Mouse (Mus musculus) cerebellum, postnatal 36 days (tissue): ENCODE results near the gene Cdc14b.

Experiments
- DNase-seq, 2 experiments: peaks; one replicate each; pipeline ENCODE4 v3.0.0; 2021 to 2022; ENCODE audit warnings: mixed read lengths in 2 of 2

Cdc14b gene

DNA sequence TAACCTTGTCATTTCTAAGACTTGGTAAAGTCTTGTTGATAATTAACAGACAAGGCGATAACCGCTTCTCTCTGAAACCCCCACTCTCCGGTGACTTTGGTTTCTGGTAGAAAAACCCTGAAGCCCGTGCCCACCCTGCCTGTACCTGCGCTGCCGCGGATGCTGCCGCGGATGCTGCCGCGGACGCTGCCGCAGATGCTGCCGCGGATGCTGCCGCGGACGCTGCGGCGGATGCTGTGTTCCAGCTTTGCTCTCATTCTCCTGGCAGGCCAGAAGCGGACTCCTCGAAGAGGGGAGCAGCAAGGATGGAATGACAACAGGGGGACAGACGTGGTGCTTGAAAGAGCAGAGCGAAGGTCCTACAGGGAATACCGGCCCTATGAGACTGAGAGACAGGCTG lies 105.3 kb downstream of the Cdc14b start:
- DNase-seq, result no peak

- peak in 1 of 2 experiments; percentile 14 for DNase-seq
Observed at GRCm38 (mm10) chr13:64163147-64163715, 111.9 kb downstream of the Cdc14b start.

GRCm38 (mm10) chr13:64162626-64163025 lies 112.5 kb downstream of the Cdc14b start:
- peak in 1 of 2 experiments; percentile 13 for DNase-seq

DNA sequence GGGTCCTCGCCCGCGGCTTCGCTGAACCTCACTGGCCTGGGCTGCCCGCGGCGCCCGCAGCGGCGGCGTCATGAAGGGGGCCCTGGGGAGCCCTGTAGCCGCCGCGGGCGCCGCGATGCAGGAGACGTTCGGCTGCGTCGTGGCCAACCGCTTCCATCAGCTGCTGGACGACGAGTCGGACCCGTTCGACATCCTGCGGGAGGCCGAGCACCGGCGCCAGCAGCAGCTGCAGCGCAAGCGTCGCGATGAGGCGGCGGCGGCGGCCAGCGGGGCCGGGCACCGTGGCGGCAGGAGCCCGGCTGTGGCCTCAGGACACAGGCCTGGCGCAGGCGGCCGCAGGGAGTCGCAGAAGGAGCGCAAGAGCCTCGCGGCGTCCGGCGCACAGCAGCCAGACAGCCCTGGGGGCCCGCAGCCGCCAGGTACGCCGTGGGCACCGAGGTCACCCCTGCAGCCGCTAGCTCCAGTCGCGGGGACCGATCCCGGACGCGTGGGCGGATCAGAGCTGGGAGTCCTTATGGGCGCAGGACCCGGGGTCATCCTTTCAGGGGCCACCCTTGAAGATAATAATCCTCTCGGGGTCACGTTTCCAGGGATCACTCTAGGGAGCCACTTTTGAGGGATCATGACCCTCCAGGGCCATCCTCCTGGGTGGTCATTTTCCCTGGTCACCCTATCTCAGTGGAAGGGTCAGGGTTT lies 113.0 kb downstream of the Cdc14b start:
- DNase-seq, result peak in 1 of 2 experiments; percentile 41

GRCm38 (mm10) chr13:64161548-64161915 lies 113.6 kb downstream of the Cdc14b start, which contains the start of gene Habp4:
Gene Habp4, plus strand, starts transcription at chr13:64161824.
- peak; percentile 97 for DNase-seq

- DNase-seq, result no peak
Observed at GRCm38 (mm10) chr13:64156966-64157365, 118.1 kb downstream of the Cdc14b start.

DNA sequence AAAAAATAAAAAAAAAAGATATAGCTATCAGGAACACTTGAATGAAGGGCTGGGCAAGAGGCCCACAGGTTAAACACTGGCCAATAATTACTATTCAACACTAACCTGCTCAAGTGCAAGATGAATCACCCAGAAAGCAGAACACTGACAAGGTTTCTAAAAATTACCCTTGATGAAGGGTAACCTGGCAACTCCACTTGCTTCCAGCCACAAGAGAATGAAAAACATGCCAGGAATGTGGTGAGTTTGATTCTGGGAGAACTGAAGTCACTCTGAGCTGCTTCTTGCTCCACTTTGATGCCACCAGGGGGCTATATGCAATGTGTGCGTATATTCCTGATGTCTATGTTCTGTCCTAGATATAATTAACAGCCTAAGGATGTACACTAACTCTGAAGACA lies 119.9 kb downstream of the Cdc14b start:
- DNase-seq, result no peak

DNA sequence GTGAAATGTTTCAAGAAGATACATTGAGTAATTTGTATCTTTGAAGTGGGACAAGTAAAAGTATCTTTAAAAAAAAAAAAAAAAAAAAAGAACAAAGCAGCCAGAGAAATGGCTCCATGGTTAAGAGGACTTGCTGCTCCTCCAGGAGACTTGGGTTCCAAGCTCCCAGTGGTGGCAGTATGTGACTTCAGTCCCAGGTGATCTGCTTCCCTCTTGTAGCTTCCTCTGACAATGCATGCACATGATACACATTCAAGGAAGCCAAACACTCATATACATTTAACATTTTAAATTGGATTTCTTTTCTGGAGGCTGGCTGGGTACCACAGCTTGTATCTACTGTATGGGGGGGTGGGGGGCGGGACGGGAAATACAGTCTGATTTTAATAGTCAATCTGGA lies 120.4 kb downstream of the Cdc14b start:
- no peak for DNase-seq

DNA sequence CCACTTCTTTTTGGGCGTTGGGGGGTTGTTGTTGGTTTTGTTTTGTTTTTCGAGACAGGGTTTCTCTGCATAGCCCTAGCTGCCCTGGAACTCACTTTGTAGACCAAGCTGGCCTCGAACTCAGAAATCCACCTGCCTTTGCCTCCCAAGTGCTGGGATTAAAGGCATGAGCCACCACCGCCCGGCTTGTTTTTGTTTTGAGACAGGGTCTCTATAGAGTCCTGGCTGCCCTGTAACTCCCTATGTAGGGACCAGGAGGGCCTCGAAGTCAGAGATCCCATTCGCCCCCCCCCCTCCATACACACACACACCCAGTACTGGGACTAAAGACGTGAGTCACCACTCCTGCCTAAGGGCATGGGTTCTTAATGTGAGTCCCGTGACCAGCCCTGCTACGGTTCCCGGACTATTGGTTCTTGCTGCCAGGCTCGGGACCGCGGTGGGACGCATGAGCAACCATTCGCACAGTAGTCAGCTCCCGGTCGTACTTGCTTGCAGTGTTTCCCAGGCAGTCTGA lies 121.3 kb downstream of the Cdc14b start:
- peak in 1 of 2 experiments; percentile 19 for DNase-seq

DNA sequence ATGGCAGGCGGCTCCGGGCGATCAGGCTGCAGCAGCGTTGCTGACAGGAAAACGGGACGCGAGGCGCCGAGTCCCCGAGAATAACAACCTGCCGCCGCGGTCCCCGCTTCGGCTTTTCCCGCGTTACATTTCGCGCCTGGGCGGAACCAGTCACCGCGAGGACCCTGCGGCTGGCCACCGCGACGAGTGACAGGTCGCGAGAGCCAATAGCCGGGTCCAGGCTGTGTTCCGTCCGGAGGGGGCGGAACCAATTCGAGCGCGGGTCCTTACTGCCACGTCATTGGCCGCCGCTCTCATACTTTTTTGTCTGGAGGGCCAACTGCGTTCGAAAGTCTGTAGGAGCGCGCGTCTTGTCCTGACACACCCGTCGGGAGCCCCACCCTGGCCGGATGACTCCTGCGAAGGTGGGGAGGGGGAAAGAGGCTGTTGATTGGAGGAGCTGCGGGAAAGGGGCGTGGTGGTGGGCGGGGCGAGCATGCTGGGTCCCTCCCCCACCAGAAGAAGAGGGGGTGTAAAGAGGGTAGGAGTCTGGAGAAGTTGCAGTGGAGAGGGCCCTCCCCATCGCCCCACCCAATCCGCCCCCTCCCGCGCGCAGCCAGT lies 121.9 kb downstream of the Cdc14b start, which contains the start of gene Zfp367:
Gene Zfp367, minus strand, starts transcription at position 120 of the 600 bp plus-strand sequence.
- peak; percentile 93 to 94 for DNase-seq

- DNase-seq, result no peak
Observed at GRCm38 (mm10) chr13:64152671-64153082, 122.4 kb downstream of the Cdc14b start.

DNA sequence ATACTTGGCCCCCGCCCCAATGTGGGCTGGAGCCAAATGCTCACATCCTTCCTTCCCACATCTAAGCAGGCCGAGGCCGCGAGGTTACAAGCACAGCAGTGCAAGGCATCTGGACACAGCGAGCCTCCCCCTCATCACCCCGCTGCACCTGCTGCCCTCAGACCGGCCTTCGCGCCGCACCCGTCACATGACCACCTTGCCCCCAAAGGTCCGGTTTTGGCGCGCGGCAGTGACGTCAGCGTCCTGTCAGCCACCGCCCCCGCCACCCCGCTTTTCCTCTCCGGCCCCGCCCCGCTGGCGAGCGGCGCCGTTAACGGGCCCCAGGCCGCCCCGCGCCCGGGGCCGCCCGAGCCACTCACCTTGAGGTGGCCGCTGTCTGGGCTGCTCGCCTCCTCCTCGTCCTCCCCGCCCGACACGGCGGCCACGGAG lies 122.8 kb downstream of the Cdc14b start:
- DNase-seq, result peak; percentile 85 to 88

GRCm38 (mm10) chr13:64150121-64150520 lies 125.0 kb downstream of the Cdc14b start:
- DNase-seq, result no peak
